Mouse (Mus musculus) cerebellum, adult 2 months (tissue): ENCODE results near the gene Gpsm3. TPM values are rescaled to one million over a fixed set of nuclear protein-coding genes. Genes with fewer than 3 reads are reported as not detected.

Source experiments
- DNase-seq, 2 experiments: peaks; one replicate each; pipeline ENCODE4 v3.0.0; 2021
- H3K27ac ChIP-seq: fragments of 200-500 bp; 2 replicates; pipeline ENCODE4 v1.5.1; 2012; ENCODE audit warnings: low read length, control low read depth, inconsistent platforms; ENCODE audit not compliant: insufficient read depth
- H3K27me3 ChIP-seq: fragments of 200-500 bp; 2 replicates; pipeline ENCODE4 v1.6.1; 2012; ENCODE audit warnings: inconsistent platforms, mild to moderate bottlenecking, low read length, moderate library complexity; ENCODE audit not compliant: control insufficient read depth, insufficient read depth
- H3K4me1 ChIP-seq: fragments of 200-500 bp; 2 replicates; pipeline ENCODE4 v1.6.1; 2011; ENCODE audit warnings: low read length; ENCODE audit not compliant: control insufficient read depth, insufficient read depth
- H3K4me3 ChIP-seq: fragments of 200-500 bp; replicated peaks from 2 replicates; pipeline ENCODE3; 2011; ENCODE audit warnings: mild to moderate bottlenecking, low read depth, low read length, control low read depth; ENCODE audit not compliant: insufficient read depth
- CTCF ChIP-seq: fragments of 200-500 bp; IDR thresholded peaks from 2 replicates; pipeline ENCODE4 v1.5.1; 2011; ENCODE audit warnings: low read depth, mild to moderate bottlenecking, control low read depth, low read length, moderate library complexity, borderline replicate concordance; ENCODE audit not compliant: insufficient read depth
- POLR2A ChIP-seq: fragments of 200-500 bp; IDR thresholded peaks from 2 replicates; pipeline ENCODE4 v1.6.1; 2011; ENCODE audit warnings: low read length, control low read depth, borderline replicate concordance; ENCODE audit not compliant: insufficient read depth
- WGBS: fragments of 180-500 bp; shearing (Covaris S2); methylation state at CpG from one replicate; pipeline ENCODE4 v1.1.7; 2018; 5-methylcytosine and 5-hydroxymethylcytosine counted together
- polyA plus RNA-seq: library from polyadenylated mRNA; depleted of rRNA; stranded (reverse); fragments of >200 nt; gene quantifications from 2 replicates; pipeline ENCODE4 v1.2.3, GENCODE M21; 2012

Gene Gpsm3
- polyA plus RNA-seq, 1 experiment, result 3.1 TPM

DNA sequence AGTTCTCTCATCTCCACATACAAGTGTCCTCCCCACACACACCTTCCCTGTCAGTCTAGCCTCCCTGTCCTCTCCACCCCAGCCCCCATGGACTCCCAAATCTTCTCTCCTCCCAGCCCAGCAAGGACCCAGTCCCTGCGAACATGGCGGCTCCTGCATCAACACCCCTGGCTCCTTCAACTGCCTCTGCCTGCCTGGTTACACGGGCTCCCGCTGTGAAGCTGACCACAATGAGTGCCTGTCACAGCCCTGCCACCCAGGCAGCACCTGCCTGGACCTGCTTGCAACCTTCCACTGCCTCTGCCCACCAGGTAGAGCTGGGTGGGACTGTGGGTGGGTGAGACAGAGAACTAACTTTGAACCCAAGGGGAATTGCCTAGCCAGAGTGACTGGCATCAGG, 19.7 kb upstream of the Gpsm3 start:
- no peak for DNase-seq
- H3K27ac ChIP-seq, result no peak overlapping the region
- no peak for TF ChIP-seq CTCF
- no peak for TF ChIP-seq POLR2A
- H3K27me3 ChIP-seq, result no peaks in the 10 kb centered on the region
- H3K4me3 ChIP-seq, result no peak overlapping the region
- WGBS, result 64% methylated on average over 4 of the region's 4 CpGs
- H3K4me1 ChIP-seq, result no peaks in the 10 kb centered on the region

DNA sequence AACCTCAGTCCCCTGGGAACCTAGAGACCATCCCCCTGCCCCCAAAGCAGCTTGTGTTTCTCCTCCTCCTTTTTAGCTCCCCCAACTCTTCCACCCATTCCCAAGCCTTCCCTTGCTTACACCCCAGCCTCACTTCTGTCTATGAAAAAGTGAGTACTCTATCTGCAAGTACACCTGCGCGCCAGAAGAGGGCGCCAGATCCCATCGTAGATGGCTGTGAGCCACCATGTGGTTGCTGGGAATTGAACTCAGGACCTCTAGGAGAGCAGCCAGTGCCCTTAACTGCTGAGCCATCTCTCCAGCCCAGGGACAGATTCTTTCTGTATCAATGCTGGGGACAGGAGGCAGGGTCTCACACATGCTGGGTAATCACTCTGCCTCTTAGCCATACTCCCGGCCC, 17.7 kb upstream of the Gpsm3 start:
- no peak for DNase-seq
- no peak for TF ChIP-seq POLR2A
- peak; percentile 43; the same call in 1 of the 2 replicates for TF ChIP-seq CTCF
- no peak overlapping the region for H3K4me3 ChIP-seq
- WGBS, result 14% methylated on average over 5 of the region's 5 CpGs
- H3K4me1 ChIP-seq, result no peaks in the 10 kb centered on the region
- no peak overlapping the region for H3K27ac ChIP-seq
- no peaks in the 10 kb centered on the region for H3K27me3 ChIP-seq

DNA sequence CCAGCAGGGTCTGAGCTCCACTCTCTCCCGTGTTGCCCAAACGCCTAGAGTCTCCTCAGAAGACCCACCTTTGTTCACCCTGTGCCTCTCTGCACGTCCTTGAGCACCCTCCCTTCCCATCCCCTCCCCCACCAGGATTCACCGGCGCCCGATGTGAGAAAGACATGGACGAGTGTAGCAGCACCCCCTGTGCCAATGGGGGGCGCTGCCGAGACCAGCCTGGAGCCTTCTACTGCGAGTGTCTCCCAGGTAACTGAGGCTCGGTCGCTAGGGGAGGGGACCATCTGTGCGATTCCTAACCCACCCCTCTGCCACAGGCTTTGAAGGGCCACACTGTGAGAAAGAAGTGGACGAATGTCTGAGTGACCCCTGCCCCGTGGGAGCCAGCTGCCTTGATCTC, 17.2 kb upstream of the Gpsm3 start:
- no peak for DNase-seq
- TF ChIP-seq CTCF (no peak), POLR2A (no peak)
- WGBS, result 9% methylated on average over 15 of the region's 15 CpGs
- H3K4me3 ChIP-seq, result no peak overlapping the region
- H3K4me1 ChIP-seq, result no peaks in the 10 kb centered on the region
- no peak overlapping the region for H3K27ac ChIP-seq
- H3K27me3 ChIP-seq, result no peaks in the 10 kb centered on the region

DNA sequence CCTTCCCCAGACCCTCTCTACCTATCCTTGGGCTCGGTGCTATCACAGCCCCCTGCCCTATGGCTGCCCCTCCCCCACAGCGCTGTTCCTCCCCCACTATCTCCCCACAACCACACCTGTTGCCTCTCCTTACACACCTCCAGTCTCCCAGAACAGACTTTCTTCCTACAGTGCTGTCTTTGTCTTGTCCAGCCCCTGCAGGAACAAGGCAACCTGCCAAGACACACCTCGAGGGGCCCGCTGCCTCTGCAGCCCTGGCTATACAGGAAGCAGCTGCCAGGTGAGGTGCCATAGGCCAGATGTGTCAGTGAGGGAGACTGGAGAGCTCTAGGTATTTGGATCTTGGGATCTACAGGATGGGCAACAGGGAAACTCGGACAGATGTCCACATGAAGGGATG, 13.0 kb upstream of the Gpsm3 start:
- Histone ChIP-seq H3K4me1 (no peaks in the 10 kb centered on the region), H3K4me3 (no peak overlapping the region), H3K27me3 (no peaks in the 10 kb centered on the region), H3K27ac (no peak overlapping the region)
- no peak for DNase-seq
- 64% methylated on average over 5 of the region's 5 CpGs for WGBS
- TF ChIP-seq CTCF, result no peak
- no peak for TF ChIP-seq POLR2A

DNA sequence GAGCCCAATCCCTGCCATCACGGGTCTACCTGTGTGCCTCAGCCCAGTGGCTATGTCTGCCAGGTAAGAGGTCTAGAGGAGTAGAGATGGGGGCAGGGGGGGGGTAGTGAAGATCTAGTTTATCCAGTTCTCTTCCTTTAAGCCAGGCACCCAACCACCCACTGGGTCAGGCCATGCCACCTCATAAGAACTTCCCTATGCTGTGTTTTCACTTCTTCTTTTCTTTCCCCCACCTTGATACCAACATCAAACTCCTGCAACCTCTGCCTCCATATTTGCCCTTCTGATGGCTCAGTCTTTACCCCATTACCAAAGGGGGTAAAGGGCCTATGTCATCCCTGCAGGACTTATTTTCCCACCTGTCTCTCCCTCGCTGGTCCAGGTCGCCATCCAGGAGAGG, 11.5 kb upstream of the Gpsm3 start:
- H3K27me3 ChIP-seq, result no peaks in the 10 kb centered on the region
- DNase-seq, result no peak
- WGBS, result 88% methylated on average over 3 of the region's 3 CpGs
- no peaks in the 10 kb centered on the region for H3K4me1 ChIP-seq
- no peak overlapping the region for H3K4me3 ChIP-seq
- TF ChIP-seq CTCF (no peak), POLR2A (no peak)
- H3K27ac ChIP-seq, result no peak overlapping the region

DNA sequence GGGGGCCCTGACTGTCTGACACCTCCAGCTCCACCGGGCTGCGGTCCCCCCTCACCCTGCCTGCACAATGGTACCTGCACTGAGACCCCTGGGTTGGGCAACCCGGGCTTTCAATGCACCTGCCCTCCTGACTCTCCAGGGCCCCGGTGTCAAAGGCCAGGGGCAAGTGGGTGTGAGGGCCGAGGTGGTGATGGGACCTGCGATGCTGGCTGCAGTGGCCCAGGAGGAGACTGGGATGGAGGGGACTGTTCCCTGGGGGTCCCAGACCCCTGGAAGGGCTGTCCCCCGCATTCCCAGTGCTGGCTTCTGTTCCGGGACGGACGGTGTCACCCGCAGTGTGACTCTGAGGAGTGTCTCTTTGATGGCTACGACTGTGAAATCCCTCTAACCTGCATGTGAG, 7.1 kb upstream of the Gpsm3 start:
- no peak for DNase-seq
- WGBS, result 82% methylated on average over 12 of the region's 12 CpGs

DNA sequence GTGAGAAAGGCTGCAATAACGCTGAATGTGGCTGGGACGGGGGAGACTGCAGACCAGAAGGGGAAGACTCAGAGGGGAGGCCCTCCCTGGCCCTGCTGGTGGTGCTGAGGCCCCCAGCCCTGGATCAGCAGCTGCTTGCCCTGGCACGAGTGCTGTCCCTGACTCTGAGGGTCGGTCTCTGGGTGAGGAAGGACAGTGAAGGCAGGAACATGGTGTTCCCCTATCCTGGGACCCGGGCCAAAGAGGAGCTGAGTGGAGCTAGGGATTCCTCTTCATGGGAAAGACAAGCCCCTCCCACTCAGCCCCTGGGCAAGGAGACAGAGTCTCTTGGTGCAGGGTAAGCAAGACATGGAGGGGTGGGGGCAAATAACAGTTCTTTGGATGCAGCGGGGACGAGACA, 6.2 kb upstream of the Gpsm3 start:
- peak in 1 of 2 experiments; percentile 24 for DNase-seq
- TF ChIP-seq CTCF, result no peak
- TF ChIP-seq POLR2A, result no peak
- 30% methylated on average over 7 of the region's 7 CpGs for WGBS
- no peak overlapping the region for H3K4me3 ChIP-seq
- H3K27ac ChIP-seq, result no peak overlapping the region
- no peaks in the 10 kb centered on the region for H3K27me3 ChIP-seq
- peaks cover 8% of the 10 kb centered on the region; the same call in 1 of the 2 replicates for H3K4me1 ChIP-seq

More for the DNA sequence above, 7.1 kb upstream of the Gpsm3 start:
- Histone ChIP-seq H3K4me3 (no peak overlapping the region), H3K27me3 (no peaks in the 10 kb centered on the region), H3K27ac (no peak overlapping the region), H3K4me1 (0 out of 2 replicates have a peak, but pooled peaks cover 4% of the 10 kb centered on the region)
- TF ChIP-seq POLR2A (no peak), CTCF (no peak)

DNA sequence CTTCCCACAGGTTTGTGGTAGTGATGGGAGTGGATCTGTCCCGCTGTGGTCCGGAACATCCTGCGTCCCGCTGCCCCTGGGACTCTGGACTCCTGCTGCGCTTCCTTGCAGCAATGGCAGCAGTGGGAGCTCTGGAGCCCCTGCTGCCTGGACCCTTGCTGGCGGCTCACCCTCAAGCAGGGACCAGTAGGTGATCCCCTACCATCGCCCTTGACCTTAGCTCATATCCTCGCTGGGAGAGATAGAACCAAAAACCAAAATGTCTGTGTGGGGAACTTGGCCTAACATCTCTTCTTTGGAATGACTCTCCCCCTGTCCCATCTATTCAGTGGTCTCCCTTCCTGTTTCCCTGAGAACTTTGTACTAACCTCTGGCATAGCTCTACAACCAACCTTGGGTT, 5.8 kb upstream of the Gpsm3 start:
- TF ChIP-seq POLR2A (no peak), CTCF (no peak)
- 83% methylated on average over 8 of the region's 8 CpGs for WGBS
- H3K27ac ChIP-seq, result no peak overlapping the region
- H3K27me3 ChIP-seq, result no peaks in the 10 kb centered on the region
- DNase-seq, result no peak
- no peak overlapping the region for H3K4me3 ChIP-seq
- peaks cover 8% of the 10 kb centered on the region; the same call in 1 of the 2 replicates for H3K4me1 ChIP-seq
